Mouse (Mus musculus): Measurements from ENCODE around the gene Ttc23.

- no peak for TF ChIP-seq POLR2AphosphoS2 (IDR thresholded peaks at IDR 0.05; ENCODE audit: insufficient read length, low read depth)
- TF ChIP-seq SRF (IDR thresholded peaks at IDR 0.05; ENCODE audit: control insufficient read depth, insufficient read length, low read depth), result no peak
- no peak for TF ChIP-seq POLR2A (IDR thresholded peaks at IDR 0.05; ENCODE audit: insufficient read length, low read depth)
- no peak for TF ChIP-seq E2F4 (IDR thresholded peaks at IDR 0.05; ENCODE audit: insufficient read depth)
- TF ChIP-seq MAX (IDR thresholded peaks at IDR 0.05; ENCODE audit: low read depth), result no peak
- peak in 1 of 3 experiments; percentile 52 for TF ChIP-seq MYOG (IDR thresholded peaks at IDR 0.05; ENCODE audit: control insufficient read depth in 1 of 3, insufficient read depth in 1 of 3, insufficient read length in 2 of 3, low read depth in 2 of 3)
- TF ChIP-seq TCF3 (IDR thresholded peaks at IDR 0.05; ENCODE audit: insufficient read length, low read depth), result no peak
- no peak for TF ChIP-seq TCF12 (IDR thresholded peaks at IDR 0.05; ENCODE audit: insufficient read depth, poor library complexity, severe bottlenecking)
- TF ChIP-seq CEBPB (IDR thresholded peaks at IDR 0.05; ENCODE audit: insufficient read depth, poor library complexity, severe bottlenecking), result no peak
Observed at GRCm38 (mm10) chr7:67681078-67681477, 33.9 kb downstream of the Ttc23 start.

Measured in myocyte (in vitro differentiated cells).